Mouse (Mus musculus) heart, embryonic 13.5 days (tissue): ENCODE measurements around the gene Ccdc130. TPM values are rescaled to one million over a fixed set of nuclear protein-coding genes. Genes with fewer than 3 reads are reported as not detected.

Experiments used
- ATAC-seq: fragments of 200-750 bp; cut with Nextera tagmentation; 2 replicates; pipeline ENCODE4 v1.8.0; 2017; ENCODE audit warnings: moderate TSS enrichment; ENCODE audit not compliant: insufficient number of reproducible peaks, low FRiP score, low TSS enrichment; ENCODE audit errors: extremely low read depth
- H3K27ac ChIP-seq: fragments of 300-500 bp; sonication (generic); replicated peaks from 2 replicates; pipeline ENCODE4 v1.5.1; 2015; ENCODE audit warnings: moderate library complexity, mild to moderate bottlenecking, inconsistent platforms
- H3K27me3 ChIP-seq: fragments of 300-500 bp; sonication (generic); replicated peaks from 2 replicates; pipeline ENCODE4 v1.6.1; 2015; ENCODE audit warnings: mild to moderate bottlenecking, inconsistent platforms
- H3K36me3 ChIP-seq: fragments of 300-500 bp; sonication (generic); 2 replicates; pipeline ENCODE4 v1.6.1; 2015; ENCODE audit warnings: mild to moderate bottlenecking, inconsistent platforms
- H3K4me1 ChIP-seq: fragments of 300-500 bp; sonication (generic); 2 replicates; pipeline ENCODE4 v1.6.1; 2015; ENCODE audit warnings: inconsistent platforms
- H3K4me2 ChIP-seq: fragments of 300-500 bp; sonication (generic); 2 replicates; pipeline ENCODE4 v1.6.1; 2015; ENCODE audit warnings: inconsistent platforms, mild to moderate bottlenecking, moderate library complexity
- H3K4me3 ChIP-seq: fragments of 300-500 bp; sonication (generic); 2 replicates; pipeline ENCODE4 v1.5.1; 2015; ENCODE audit warnings: moderate library complexity, mild to moderate bottlenecking, inconsistent platforms
- H3K9ac ChIP-seq: fragments of 300-500 bp; sonication (generic); 2 replicates; pipeline ENCODE4 v1.6.1; 2015; ENCODE audit warnings: inconsistent platforms, mild to moderate bottlenecking, moderate library complexity
- H3K9me3 ChIP-seq: fragments of 300-500 bp; sonication (generic); 2 replicates; pipeline ENCODE4 v1.6.1; 2016; ENCODE audit warnings: inconsistent platforms
- WGBS: fragments of 180-500 bp; shearing (Covaris S2); methylation state at CpG from one replicate; pipeline ENCODE4 v1.1.7; 2015; ENCODE audit warnings: mixed read lengths; 5-methylcytosine and 5-hydroxymethylcytosine counted together
- polyA plus RNA-seq: library from polyadenylated mRNA; unstranded; fragments of >200 nt; fragmentation: Nextera tagmentation; extraction: Ambion mirVana; gene quantifications from 2 replicates; pipeline ENCODE4 v1.2.1, GENCODE M21; 2015

Gene Ccdc130
- polyA plus RNA-seq, 1 experiment from 2014 or later, result 11.3 TPM

- no peaks in the 10 kb centered on the region for H3K27me3 ChIP-seq
- H3K4me3 ChIP-seq, result peak within 1 kb of the TSS; percentile 90
- peak within 1 kb of the TSS; percentile 82 for H3K27ac ChIP-seq
- H3K9ac ChIP-seq, result peak within 1 kb of the TSS; percentile 99
- H3K36me3 ChIP-seq, result peaks cover 29% of the 10 kb centered on the region
- peak within 1 kb of the TSS; percentile 91 for H3K4me2 ChIP-seq
- peak; percentile 97 for ATAC-seq
- H3K4me1 ChIP-seq, result peaks cover 43% of the 10 kb centered on the region
- H3K9me3 ChIP-seq, result no peaks in the 10 kb centered on the region
- WGBS, result under 1% methylated on average over 35 of the region's 35 CpGs
Measured at GRCm38 (mm10) chr8:84236998-84237473, 33.1 kb downstream of the Ccdc130 start, which contains the start of gene Zswim4. Zswim4 (minus strand) TSS chr8:84237055.

GRCm38 (mm10) chr8:84236410-84236997, 33.7 kb downstream of the Ccdc130 start:
- no peaks in the 10 kb centered on the region for H3K27me3 ChIP-seq
- H3K36me3 ChIP-seq, result peaks cover 35% of the 10 kb centered on the region
- H3K4me2 ChIP-seq, result peak overlapping the region; percentile 91
- 0 out of 2 replicates have a peak, but pooled peaks have one; percentile 1 for ATAC-seq
- no peaks in the 10 kb centered on the region for H3K9me3 ChIP-seq
- peak overlapping the region; percentile 99 for H3K9ac ChIP-seq
- under 1% methylated on average over 25 of the region's 30 CpGs for WGBS
- H3K27ac ChIP-seq, result peak overlapping the region; percentile 75
- H3K4me1 ChIP-seq, result peaks cover 37% of the 10 kb centered on the region
- H3K4me3 ChIP-seq, result peak overlapping the region; percentile 90

GRCm38 (mm10) chr8:84235746-84236409, 34.3 kb downstream of the Ccdc130 start:
- H3K36me3 ChIP-seq, result peaks cover 41% of the 10 kb centered on the region
- no peak for ATAC-seq
- no peaks in the 10 kb centered on the region for H3K9me3 ChIP-seq
- H3K27me3 ChIP-seq, result no peaks in the 10 kb centered on the region
- peak overlapping the region; percentile 91 for H3K4me2 ChIP-seq
- H3K4me1 ChIP-seq, result peaks cover 31% of the 10 kb centered on the region
- 25% methylated on average over 10 of the region's 10 CpGs for WGBS
- H3K4me3 ChIP-seq, result peak overlapping the region; percentile 90
- H3K27ac ChIP-seq, result peak overlapping the region; percentile 75
- H3K9ac ChIP-seq, result peak overlapping the region; percentile 99

- peaks cover 26% of the 10 kb centered on the region for H3K4me1 ChIP-seq
- no peak overlapping the region for H3K27ac ChIP-seq
- H3K36me3 ChIP-seq, result peaks cover 69% of the 10 kb centered on the region
- H3K4me3 ChIP-seq, result no peak overlapping the region
- H3K4me2 ChIP-seq, result no peak overlapping the region
- 91% methylated on average over 2 of the region's 2 CpGs for WGBS
- no peaks in the 10 kb centered on the region for H3K27me3 ChIP-seq
- no peak overlapping the region for H3K9ac ChIP-seq
- no peaks in the 10 kb centered on the region for H3K9me3 ChIP-seq
- ATAC-seq, result no peak
Measured at GRCm38 (mm10) chr8:84233055-84233454, 37.1 kb downstream of the Ccdc130 start.

GRCm38 (mm10) chr8:84230735-84231134, 39.4 kb downstream of the Ccdc130 start:
- H3K27me3 ChIP-seq, result no peaks in the 10 kb centered on the region
- peaks cover 92% of the 10 kb centered on the region for H3K36me3 ChIP-seq
- ATAC-seq, result no peak
- H3K9ac ChIP-seq, result no peak overlapping the region
- H3K9me3 ChIP-seq, result no peaks in the 10 kb centered on the region
- no peak overlapping the region for H3K27ac ChIP-seq
- no peak overlapping the region for H3K4me3 ChIP-seq
- no peak overlapping the region for H3K4me2 ChIP-seq
- peaks cover 13% of the 10 kb centered on the region for H3K4me1 ChIP-seq
- WGBS, result 72% methylated on average over 17 of the region's 17 CpGs

GRCm38 (mm10) chr8:84223322-84224029, 46.7 kb downstream of the Ccdc130 start:
- 82% methylated on average over 21 of the region's 21 CpGs for WGBS
- peaks cover 97% of the 10 kb centered on the region for H3K36me3 ChIP-seq

GRCm38 (mm10) chr8:84222566-84223165, 47.5 kb downstream of the Ccdc130 start:
- H3K36me3 ChIP-seq, result peaks cover 97% of the 10 kb centered on the region
- 82% methylated on average over 9 of the region's 9 CpGs for WGBS
- H3K4me3 ChIP-seq, result no peak overlapping the region
- H3K9ac ChIP-seq, result no peak overlapping the region
- no peaks in the 10 kb centered on the region for H3K27me3 ChIP-seq
- no peak overlapping the region for H3K4me2 ChIP-seq
- ATAC-seq, result no peak
- no peak overlapping the region for H3K27ac ChIP-seq
- no peaks in the 10 kb centered on the region for H3K9me3 ChIP-seq
- H3K4me1 ChIP-seq, result no peaks in the 10 kb centered on the region

More at GRCm38 (mm10) chr8:84223322-84224029, 46.7 kb downstream of the Ccdc130 start:
- H3K27ac ChIP-seq, result no peak overlapping the region
- no peaks in the 10 kb centered on the region for H3K4me1 ChIP-seq
- no peak overlapping the region for H3K4me3 ChIP-seq
- no peak for ATAC-seq
- H3K4me2 ChIP-seq, result no peak overlapping the region
- no peak overlapping the region for H3K9ac ChIP-seq
- no peaks in the 10 kb centered on the region for H3K9me3 ChIP-seq
- H3K27me3 ChIP-seq, result no peaks in the 10 kb centered on the region

- Histone ChIP-seq H3K4me2 (no peak overlapping the region), H3K4me3 (no peak overlapping the region), H3K4me1 (no peaks in the 10 kb centered on the region), H3K9ac (no peak overlapping the region; the same call in 1 of the 2 replicates), H3K36me3 (peaks cover 97% of the 10 kb centered on the region), H3K27me3 (no peaks in the 10 kb centered on the region), H3K9me3 (no peaks in the 10 kb centered on the region), H3K27ac (0 out of 2 replicates have a peak overlapping the region, but pooled peaks have one; percentile 12)
- ATAC-seq, result no peak
- WGBS, result 58% methylated on average over 7 of the region's 7 CpGs
Measured at GRCm38 (mm10) chr8:84220105-84220504, 50.1 kb downstream of the Ccdc130 start.

GRCm38 (mm10) chr8:84218143-84218542, 52.0 kb downstream of the Ccdc130 start:
- WGBS, result 90% methylated on average over 5 of the region's 5 CpGs
- Histone ChIP-seq H3K9me3 (no peaks in the 10 kb centered on the region), H3K4me1 (no peaks in the 10 kb centered on the region), H3K9ac (no peak overlapping the region), H3K27ac (no peak overlapping the region), H3K4me2 (no peak overlapping the region), H3K36me3 (peaks cover 94% of the 10 kb centered on the region), H3K27me3 (no peaks in the 10 kb centered on the region), H3K4me3 (no peak overlapping the region)
- no peak for ATAC-seq

GRCm38 (mm10) chr8:84217206-84217605, 53.0 kb downstream of the Ccdc130 start:
- H3K9me3 ChIP-seq, result no peaks in the 10 kb centered on the region
- H3K27ac ChIP-seq, result no peak overlapping the region
- no peak overlapping the region for H3K9ac ChIP-seq
- WGBS, result 92% methylated on average over 11 of the region's 11 CpGs
- H3K36me3 ChIP-seq, result peaks cover 94% of the 10 kb centered on the region
- H3K4me1 ChIP-seq, result no peaks in the 10 kb centered on the region
- no peak overlapping the region for H3K4me3 ChIP-seq
- ATAC-seq, result no peak
- no peaks in the 10 kb centered on the region for H3K27me3 ChIP-seq
- H3K4me2 ChIP-seq, result no peak overlapping the region

- ATAC-seq, result no peak
- no peak overlapping the region for H3K4me2 ChIP-seq
- peaks cover 23% of the 10 kb centered on the region for H3K4me1 ChIP-seq
- H3K36me3 ChIP-seq, result peaks cover 94% of the 10 kb centered on the region
- WGBS, result 69% methylated on average over 4 of the region's 4 CpGs
- H3K4me3 ChIP-seq, result no peak overlapping the region
- H3K27me3 ChIP-seq, result no peaks in the 10 kb centered on the region
- no peaks in the 10 kb centered on the region for H3K9me3 ChIP-seq
- no peak overlapping the region for H3K27ac ChIP-seq
- H3K9ac ChIP-seq, result no peak overlapping the region
Measured at GRCm38 (mm10) chr8:84213277-84213676, 56.9 kb downstream of the Ccdc130 start.
